Mouse (Mus musculus) heart, postnatal 36 days (tissue): ENCODE data around the gene Fermt1. TPM values are rescaled to one million over a fixed set of nuclear protein-coding genes. Genes with fewer than 3 reads are reported as not detected.

Experiments
- DNase-seq, 2 experiments: peaks; one replicate each; pipeline ENCODE4 v3.0.0; 2021 to 2022
- intact Hi-C: fragments of 180-260 bp; cut with DNase I; formaldehyde crosslinking; loops from one replicate; pipeline ENCODE4 v1.15.1; 2025
- total RNA-seq, 2 experiments: library from RNA; stranded (reverse); gene quantifications; 2 replicates each; pipeline ENCODE4 v1.2.3; 2021

Gene Fermt1
- total RNA-seq, 2 experiments from 2014 or later = not detected

DNA sequence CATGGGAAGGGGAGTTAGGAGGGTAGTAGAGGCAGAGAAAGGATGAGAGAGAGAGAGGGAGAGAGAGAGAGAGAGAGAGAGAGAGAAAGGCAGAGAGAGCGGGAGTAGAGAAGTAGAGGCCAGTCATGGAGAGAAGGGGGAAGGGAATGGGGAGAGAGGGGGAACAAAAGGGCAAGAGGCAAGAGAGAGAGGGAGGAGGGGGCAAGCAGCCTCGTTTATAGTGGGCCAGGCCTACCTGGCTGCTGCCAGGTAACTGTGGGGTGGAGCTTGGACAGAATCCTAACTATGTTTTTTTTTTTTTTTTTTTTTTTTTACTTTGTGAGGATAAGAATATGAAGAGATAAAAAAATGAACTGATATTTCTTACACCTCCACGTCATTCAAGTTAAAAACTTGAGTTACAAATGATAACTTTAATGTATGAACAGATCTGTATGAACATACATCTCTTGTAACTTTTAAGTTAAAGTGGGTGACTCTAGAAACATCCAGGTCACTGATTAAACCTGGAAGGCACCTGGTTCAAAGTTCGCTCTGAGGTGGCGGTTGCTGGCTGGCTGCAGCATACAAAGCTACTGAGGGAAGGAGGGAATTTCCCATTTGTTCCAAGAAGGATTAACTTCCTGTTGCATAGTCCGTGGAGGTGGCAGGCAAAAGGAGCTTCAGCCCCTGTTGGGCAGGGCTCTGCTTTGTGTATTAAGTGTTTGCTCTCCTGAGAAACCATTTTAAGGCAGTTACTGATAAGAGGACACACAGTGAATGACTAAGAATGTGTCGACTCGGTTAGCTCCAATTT, 22.2 kb downstream of the Fermt1 start:
- DNase-seq = no peak
- intact Hi-C loops = no loop called here

DNA sequence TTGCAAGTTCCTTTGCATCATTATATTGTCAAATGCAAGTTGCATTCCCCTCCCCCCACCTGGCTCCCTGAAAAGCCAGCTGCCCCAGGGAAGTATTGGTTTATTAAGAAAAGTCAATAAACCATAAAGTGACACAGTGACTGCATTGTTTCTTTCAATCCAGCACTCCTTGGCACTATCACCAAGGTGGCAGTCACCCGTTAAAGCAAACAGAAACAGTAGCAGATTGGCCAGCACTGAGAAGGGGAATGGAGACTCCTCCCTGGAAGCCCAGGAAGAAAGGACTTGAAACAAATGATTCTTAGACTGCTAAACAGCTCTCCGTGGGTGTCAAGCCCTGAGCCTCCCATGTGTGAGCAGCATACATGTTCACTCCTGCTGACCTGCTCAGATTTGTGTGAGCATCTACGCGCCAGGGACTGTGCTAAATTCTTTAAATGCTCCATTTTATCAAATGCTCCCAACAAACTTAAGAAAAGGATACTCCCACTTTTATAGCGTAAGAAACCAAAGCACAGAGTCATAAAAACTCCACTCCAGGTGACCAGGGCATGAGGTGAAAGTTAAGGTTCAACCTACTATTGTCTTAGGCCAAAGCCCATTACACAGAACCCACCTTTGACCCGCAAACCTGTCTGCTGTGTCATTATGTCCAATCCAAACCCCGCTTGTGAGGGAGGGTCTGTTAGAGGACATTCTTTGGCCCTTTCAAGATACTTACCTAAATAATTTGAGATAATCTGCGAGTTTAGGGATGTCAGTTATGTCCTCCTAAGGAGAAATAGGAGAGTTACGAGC, 23.4 kb downstream of the Fermt1 start:
- no peak for DNase-seq
- intact Hi-C loops = no loop called here

DNA sequence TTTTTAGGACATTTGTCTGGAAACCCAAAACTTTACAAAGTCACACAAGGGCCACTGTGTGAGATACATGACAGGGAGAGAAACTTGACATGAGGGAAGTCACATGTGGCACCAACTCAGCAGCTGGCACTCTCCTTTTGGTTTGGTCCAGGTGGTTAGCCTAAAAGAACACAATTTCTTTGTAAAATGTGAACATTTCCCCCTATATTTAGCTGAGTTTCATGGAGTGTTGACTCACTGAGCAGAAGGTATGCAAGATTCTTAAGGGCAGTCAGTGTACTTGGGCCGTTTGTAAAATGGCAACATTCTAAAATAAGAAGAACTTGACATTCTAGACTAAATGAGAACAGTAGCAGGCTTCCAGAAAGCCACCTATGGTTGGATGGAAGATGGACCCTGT, 30.9 kb downstream of the Fermt1 start:
- intact Hi-C loops = no loop called here
- DNase-seq = no peak

- intact Hi-C loops = loop anchor here (1.0 to 10.0 kb wide), 2 partner anchors 388 to 592 kb away; no protein-coding TSS in a partner anchor
- peak in 1 of 2 experiments; percentile 22 for DNase-seq
These were observed 38.9 kb downstream of the Fermt1 start for GRCm38 (mm10) chr2:132906763-132907162.

GRCm38 (mm10) chr2:132904961-132905360, 40.7 kb downstream of the Fermt1 start:
- intact Hi-C loops = loop anchor here (10.0 kb wide), 1 partner anchor 590 kb away; no protein-coding TSS in a partner anchor
- no peak for DNase-seq

GRCm38 (mm10) chr2:132903498-132903897, 42.2 kb downstream of the Fermt1 start:
- peak; percentile 30 to 32 for DNase-seq

GRCm38 (mm10) chr2:132902056-132902455, 43.6 kb downstream of the Fermt1 start:
- intact Hi-C loops = loop anchor here (10.0 kb wide), 1 partner anchor 587 kb away; no protein-coding TSS in a partner anchor
- no peak for DNase-seq

More at GRCm38 (mm10) chr2:132903498-132903897, 42.2 kb downstream of the Fermt1 start:
- intact Hi-C loops = loop anchor here (1.0 to 10.0 kb wide), 2 partner anchors 57 to 589 kb away; partner anchors contain the start of gene Crls1

GRCm38 (mm10) chr2:132901636-132902035, 44.1 kb downstream of the Fermt1 start:
- no peak for DNase-seq
- intact Hi-C loops = loop anchor here (10.0 kb wide), 1 partner anchor 587 kb away; no protein-coding TSS in a partner anchor

- no peak for DNase-seq
- intact Hi-C loops = loop anchor here (10.0 kb wide), 1 partner anchor 586 kb away; no protein-coding TSS in a partner anchor
These were observed 45.1 kb downstream of the Fermt1 start for GRCm38 (mm10) chr2:132900596-132900995.

GRCm38 (mm10) chr2:132898211-132898610, 47.5 kb downstream of the Fermt1 start:
- DNase-seq = no peak
- intact Hi-C loops = no loop called here

- intact Hi-C loops = no loop called here
- no peak for DNase-seq
These were observed 51.9 kb downstream of the Fermt1 start for GRCm38 (mm10) chr2:132893826-132894225.

- no peak for DNase-seq
- intact Hi-C loops = no loop called here
These were observed 60.4 kb downstream of the Fermt1 start for GRCm38 (mm10) chr2:132885312-132885711.

DNA sequence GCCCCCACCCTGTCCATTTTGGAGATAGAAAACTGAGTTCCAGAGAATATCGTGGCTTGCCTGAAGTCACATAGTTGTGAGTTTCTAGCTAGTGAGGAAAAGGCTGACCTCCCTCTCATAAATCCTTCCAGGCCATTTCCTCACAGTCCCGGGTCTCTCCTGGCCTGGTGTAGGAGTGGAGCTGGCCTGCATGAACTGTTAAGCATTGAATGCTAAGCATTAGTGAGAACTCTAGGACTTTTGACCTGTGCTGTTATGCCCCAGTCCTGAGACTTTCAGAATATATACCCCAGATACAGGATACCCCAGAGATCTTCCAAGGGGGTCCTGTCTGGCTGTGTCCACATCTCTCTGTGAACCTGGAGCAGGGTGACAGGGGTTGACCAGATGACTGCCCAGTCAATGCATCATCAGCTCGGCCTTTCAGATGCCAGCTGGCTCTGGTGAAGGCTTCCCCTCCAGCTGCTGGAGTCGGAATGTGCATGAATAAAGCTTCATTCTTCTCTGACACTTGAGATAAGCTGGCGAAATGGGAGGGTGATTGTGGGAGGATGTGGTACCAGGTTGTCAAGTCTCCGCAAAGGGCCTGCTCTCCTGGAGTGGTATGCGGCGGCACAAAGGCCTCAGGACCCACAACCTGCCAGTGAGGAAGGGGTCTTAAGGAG, 61.3 kb downstream of the Fermt1 start:
- intact Hi-C loops = no loop called here
- no peak for DNase-seq

DNA sequence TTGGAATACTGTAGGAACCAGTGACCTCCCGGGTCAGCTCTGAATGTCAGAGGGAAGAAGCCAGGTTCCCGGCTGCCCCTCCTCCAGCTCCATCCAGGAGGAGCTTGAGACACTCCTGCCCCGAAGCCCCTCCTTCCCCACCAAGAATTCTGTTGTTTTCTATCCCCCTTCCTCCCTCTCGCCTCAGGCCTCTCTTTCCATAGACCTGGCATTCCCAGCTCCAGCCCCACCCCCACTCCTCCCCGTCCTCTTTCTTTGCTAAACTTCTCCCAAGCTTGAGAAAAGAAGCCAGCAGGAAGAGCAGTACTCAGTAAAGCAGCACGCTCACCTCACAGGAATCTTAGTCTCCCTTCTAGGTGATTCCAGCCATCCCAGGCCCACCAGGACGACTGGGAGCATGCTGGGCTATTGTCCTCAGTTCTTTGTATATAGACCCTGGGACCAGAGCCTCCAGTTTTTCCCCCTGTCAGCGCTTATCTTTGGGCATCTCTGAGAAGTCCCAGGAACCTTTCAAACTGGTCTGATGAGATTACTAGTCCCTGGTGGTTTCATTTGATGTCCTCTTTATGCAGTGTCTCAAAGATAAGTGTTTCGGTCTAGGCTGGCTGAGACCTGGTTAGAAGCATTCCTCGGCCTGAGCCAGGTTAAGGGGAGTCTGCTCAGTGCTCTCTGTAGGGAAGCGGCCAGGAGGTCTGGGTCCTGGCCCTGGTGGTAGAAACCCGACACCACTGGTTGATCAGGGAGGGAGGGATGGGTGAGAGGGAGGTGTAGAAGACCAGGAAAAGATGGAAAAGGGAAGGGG, 64.7 kb downstream of the Fermt1 start, which contains the start of gene Lrrn4:
Gene Lrrn4 (minus strand): TSS at position 48 of the 802 bp plus-strand sequence.
- no peak for DNase-seq
- intact Hi-C loops = no loop called here

- peak; percentile 8 to 15 for DNase-seq
- intact Hi-C loops = no loop called here
These were observed 66.3 kb downstream of the Fermt1 start for GRCm38 (mm10) chr2:132879261-132880044.

GRCm38 (mm10) chr2:132876991-132877390, 68.7 kb downstream of the Fermt1 start:
- no peak for DNase-seq
- intact Hi-C loops = no loop called here

GRCm38 (mm10) chr2:132873657-132874326, 71.9 kb downstream of the Fermt1 start:
- DNase-seq = no peak
- intact Hi-C loops = no loop called here

GRCm38 (mm10) chr2:132871663-132872062, 74.0 kb downstream of the Fermt1 start:
- intact Hi-C loops = no loop called here
- no peak for DNase-seq
